Mouse (Mus musculus): ENCODE data around the gene Fat3.

Fat3 gene

GRCm38 (mm10) chr9:15886756-15887155 is 614.3 kb downstream of the Fat3 start:
- no peak for DNase-seq (ENCODE audit: low read depth, low spot score)

GRCm38 (mm10) chr9:15880754-15881153 is 620.3 kb downstream of the Fat3 start:
- no peak for DNase-seq (ENCODE audit: low read depth, low spot score)

- peak; percentile 65 for DNase-seq (ENCODE audit: low read depth, low spot score)
These were observed 620.9 kb downstream of the Fat3 start for GRCm38 (mm10) chr9:15880160-15880603.

- peak; percentile 6 for DNase-seq (ENCODE audit: low read depth, low spot score)
These were observed 626.5 kb downstream of the Fat3 start, which contains the start of gene Mtnr1b for GRCm38 (mm10) chr9:15874506-15875160. Gene Mtnr1b (minus strand): TSS chr9:15874556.

- DNase-seq (ENCODE audit: low read depth, low spot score): no peak
These were observed 631.1 kb downstream of the Fat3 start for GRCm38 (mm10) chr9:15870013-15870412.

GRCm38 (mm10) chr9:15869456-15869855 is 631.6 kb downstream of the Fat3 start:
- DNase-seq (ENCODE audit: low read depth, low spot score): no peak

- no peak for DNase-seq (ENCODE audit: low read depth, low spot score)
These were observed 634.6 kb downstream of the Fat3 start for GRCm38 (mm10) chr9:15866280-15867072.

- no peak for DNase-seq (ENCODE audit: low read depth, low spot score)
These were observed 639.7 kb downstream of the Fat3 start for GRCm38 (mm10) chr9:15861402-15861801.
